Mouse (Mus musculus) Patski (cell line): ENCODE data around the gene Cyp27b1. TPM values are rescaled to one million over a fixed set of nuclear protein-coding genes. Genes with fewer than 3 reads are reported as not detected.
A peak's percentile ranks its signal among the peaks of the same experiment; 100 is the strongest.

Experiments used
- ATAC-seq: fragments of 100-300 bp; one replicate; pipeline ENCODE4 v1.8.0; 2021
- CTCF ChIA-PET: fragments of 350-600 bp; sonication (Branson Sonifier 250); formaldehyde crosslinking; loops from one replicate; lab custom pipeline; 2022; ENCODE audit warnings: inconsistent platforms; lab: Charles Lee
- POLR2A ChIA-PET: fragments of 350-600 bp; sonication (Branson Sonifier 250); formaldehyde crosslinking; loops from one replicate; lab custom pipeline; 2022; ENCODE audit warnings: antibody characterized with exemption, inconsistent platforms; lab: Charles Lee
- DNase-seq: peaks from one replicate; pipeline ENCODE4 v3.0.0-alpha.2; 2011; ENCODE audit warnings: low read depth, low spot score
- H3K27me3 ChIP-seq: fragments of 371-371 bp; one replicate; pipeline ENCODE4 v1.5.1; 2021
- CTCF ChIP-seq: fragments of 100-300 bp; IDR thresholded peaks from one replicate; pipeline ENCODE4 v1.5.1; 2021
- in situ Hi-C: fragments of 300-500 bp; cut with MboI; formaldehyde crosslinking; loops from 3 replicates; pipeline ENCODE4 v1.11.1; 2018; ENCODE audit warnings: low pct_unique_long_range_greater_than_20kb, mixed read lengths
- polyA plus RNA-seq: library from polyadenylated mRNA; unstranded; gene quantifications from one replicate; pipeline ENCODE4 v1.2.3, GENCODE M21; 2021

Cyp27b1 gene
- polyA plus RNA-seq, 1 experiment from 2014 or later: 0.51 TPM

DNA sequence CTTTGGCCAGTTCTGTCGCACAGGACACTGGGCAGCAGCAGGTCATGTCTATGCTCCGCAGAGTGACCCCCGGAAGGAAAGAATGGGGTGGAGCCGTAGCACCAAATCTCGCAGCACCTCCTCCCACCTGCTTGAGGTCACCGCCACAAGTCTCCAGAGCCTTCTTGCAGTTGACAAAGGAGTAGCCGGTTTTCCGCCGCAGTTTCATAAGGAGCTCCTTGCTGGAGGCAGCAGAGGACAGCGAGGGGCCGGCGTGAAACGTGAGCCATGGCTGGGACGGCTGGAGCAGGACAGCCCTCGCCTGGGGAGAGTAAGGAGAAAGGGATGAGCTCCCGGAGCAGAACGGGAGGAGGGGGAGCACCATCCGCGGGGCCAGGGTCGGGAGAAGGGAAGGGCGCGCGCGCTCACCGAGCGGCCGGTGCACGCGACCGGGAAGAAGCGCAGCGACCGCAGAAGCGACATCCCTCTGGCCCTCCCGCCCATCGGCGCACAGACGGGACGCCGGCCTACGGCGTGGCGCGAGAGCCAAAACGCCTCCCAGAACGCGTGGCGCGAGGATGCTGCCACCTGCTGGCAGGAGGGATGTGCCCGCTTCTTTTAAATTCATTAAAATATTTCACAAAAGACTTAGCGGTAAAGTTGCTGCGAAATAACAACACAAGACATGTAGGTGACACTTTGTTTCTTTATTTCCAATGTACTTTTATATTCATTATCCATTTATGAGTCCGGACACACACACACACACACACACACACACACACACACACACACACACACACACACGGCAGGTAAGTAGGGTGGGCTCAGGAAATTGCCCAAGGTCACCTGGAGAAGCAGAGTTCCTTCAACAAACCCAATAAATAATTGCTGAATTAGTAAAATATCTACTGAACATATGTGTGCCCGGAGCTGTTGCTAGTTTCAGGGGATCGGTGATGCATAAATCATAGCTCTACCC, 17.4 kb upstream of the Cyp27b1 start, which contains the start of gene Tsfm:
Tsfm (minus strand) TSS at position 505 of the 961 bp plus-strand sequence.
- in situ Hi-C loops: loop anchor here (10.0 kb wide), 1 partner anchor 116 kb away; no protein-coding TSS in a partner anchor
- DNase-seq: peak; percentile 43
- no peaks in the 10 kb centered on the region for H3K27me3 ChIP-seq
- peak; percentile 75 for ATAC-seq
- CTCF ChIA-PET: interaction anchor here (0.7 to 2.9 kb wide), 17 partner anchors 9 to 128 kb away, joined by 3 to 14 read pairs (median 4); partner anchors contain the start of genes Eef1akmt3 and Mettl1
- POLR2A ChIA-PET: interaction anchor here (1.0 to 3.9 kb wide), 4 partner anchors 11 to 115 kb away, joined by 3 to 19 read pairs (median 3); partner anchors contain the start of genes Eef1akmt3 and Mettl1
- TF ChIP-seq CTCF: peak; percentile 99

DNA sequence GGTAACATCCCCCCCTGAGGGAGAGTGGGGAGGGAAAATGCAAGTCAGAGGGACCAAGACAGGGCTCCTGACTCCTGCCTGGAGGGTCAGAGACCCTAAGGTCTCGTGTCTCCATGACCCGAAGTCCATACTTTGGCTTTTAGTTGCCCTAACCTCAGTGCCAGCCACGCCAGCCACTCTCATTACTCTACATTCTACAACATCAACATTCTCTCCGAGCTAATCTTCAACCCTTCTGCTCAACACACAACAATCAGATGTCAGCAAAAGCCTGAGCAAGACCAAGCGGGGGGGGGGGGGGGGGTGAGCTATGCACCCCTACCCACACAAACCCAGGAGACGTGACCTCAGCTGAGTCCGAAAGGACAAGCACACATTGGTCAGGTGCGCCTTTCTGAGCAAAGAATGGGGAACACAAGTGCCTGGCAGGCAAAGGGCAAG, 14.7 kb upstream of the Cyp27b1 start:
- CTCF ChIA-PET: no interaction called here
- H3K27me3 ChIP-seq: no peaks in the 10 kb centered on the region
- POLR2A ChIA-PET: no interaction called here
- TF ChIP-seq CTCF: no peak
- DNase-seq (no peak), ATAC-seq (no peak)
- in situ Hi-C loops: loop anchor here (10.0 kb wide), 1 partner anchor 119 kb away; no protein-coding TSS in a partner anchor

DNA sequence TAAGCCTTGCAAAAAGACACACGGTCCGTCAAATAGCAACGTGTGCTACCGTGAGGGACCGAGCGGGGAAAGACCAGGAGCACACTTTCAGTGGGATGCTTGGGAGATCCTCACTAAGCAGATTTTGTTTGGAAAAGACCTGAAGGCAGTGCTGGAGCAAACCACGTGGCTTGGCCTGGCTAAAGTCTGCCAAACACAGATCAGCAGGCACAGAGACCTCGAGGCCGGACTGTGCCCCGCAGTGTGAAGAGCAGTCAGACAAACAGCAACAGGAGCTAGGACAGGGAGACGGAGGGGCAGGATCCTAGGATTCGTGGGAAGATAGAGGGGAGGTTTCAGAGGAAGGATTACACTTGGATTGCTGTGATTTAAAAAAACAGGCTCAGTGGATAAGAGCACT, 11.8 kb upstream of the Cyp27b1 start:
- no peaks in the 10 kb centered on the region for H3K27me3 ChIP-seq
- DNase-seq (no peak), ATAC-seq (no peak)
- in situ Hi-C loops: loop anchor here (10.0 kb wide), 1 partner anchor 121 kb away; no protein-coding TSS in a partner anchor
- no peak for TF ChIP-seq CTCF
- ChIA-PET CTCF (interaction anchor here (0.6 kb wide), 1 partner anchor 118 kb away, joined by 3 read pairs; no protein-coding TSS in a partner anchor), POLR2A (no interaction called here)

GRCm38 (mm10) chr10:127037641-127038040, 10.4 kb upstream of the Cyp27b1 start:
- POLR2A ChIA-PET: no interaction called here
- no peak for ATAC-seq
- in situ Hi-C loops: loop anchor here (10.0 kb wide), 1 partner anchor 123 kb away; no protein-coding TSS in a partner anchor
- CTCF ChIA-PET: no interaction called here
- no peak for TF ChIP-seq CTCF
- H3K27me3 ChIP-seq: no peaks in the 10 kb centered on the region
- no peak for DNase-seq

DNA sequence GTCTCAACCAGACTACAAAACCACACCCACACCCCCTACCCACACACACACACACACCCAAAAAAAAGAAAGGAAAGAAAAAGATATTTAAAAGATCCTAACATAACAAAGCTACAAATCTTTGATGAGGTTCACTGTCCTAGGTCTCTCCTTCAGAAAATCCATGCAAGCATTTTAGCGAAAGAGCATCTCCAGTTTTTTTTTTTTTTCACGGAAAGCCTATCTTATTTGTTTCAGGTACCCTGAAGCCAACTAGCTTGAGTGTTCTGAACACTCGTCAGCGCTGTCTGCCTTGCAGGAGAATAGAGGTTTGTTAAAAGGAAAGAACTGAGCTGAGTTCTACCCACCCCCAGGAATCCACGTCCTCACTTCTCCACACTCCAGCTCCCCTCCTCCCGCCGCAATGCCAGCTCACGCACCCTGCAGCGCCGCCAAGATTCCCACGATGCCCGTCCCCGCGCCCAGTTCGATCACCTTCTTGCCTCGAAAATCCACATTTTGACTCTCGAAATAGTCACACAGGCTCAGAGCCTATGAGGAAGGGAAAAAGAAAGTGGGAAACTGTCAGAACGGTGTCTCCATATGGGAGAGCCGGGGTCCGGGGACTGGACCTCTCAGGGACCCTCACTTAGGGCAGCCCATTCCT, 7.4 kb upstream of the Cyp27b1 start:
- H3K27me3 ChIP-seq: no peaks in the 10 kb centered on the region
- no peak for ATAC-seq
- no peak for DNase-seq
- CTCF ChIA-PET: interaction anchor here (1.1 to 2.6 kb wide), 4 partner anchors 9 to 122 kb away, joined by 3 to 13 read pairs (median 6); no protein-coding TSS in a partner anchor
- in situ Hi-C loops: no loop called here
- POLR2A ChIA-PET: interaction anchor here (0.9 to 2.8 kb wide), 5 partner anchors 11 to 121 kb away, joined by 3 to 19 read pairs (median 4); partner anchors contain the start of genes Tsfm and Tspan31
- TF ChIP-seq CTCF: no peak

GRCm38 (mm10) chr10:127041274-127041766, 6.7 kb upstream of the Cyp27b1 start, which contains the start of the genes Mettl1 and Eef1akmt3:
Gene Mettl1 (plus strand): TSS chr10:127041414.
Gene Eef1akmt3 (minus strand): TSS chr10:127041513.
- TF ChIP-seq CTCF: no peak
- DNase-seq (no peak), ATAC-seq (peak; percentile 63)
- CTCF ChIA-PET: interaction anchor here (1.5 to 2.6 kb wide), 3 partner anchors 10 to 123 kb away, joined by 3 to 13 read pairs (median 8); no protein-coding TSS in a partner anchor
- POLR2A ChIA-PET: interaction anchor here (0.9 to 2.8 kb wide), 6 partner anchors 11 to 121 kb away, joined by 3 to 19 read pairs (median 4); partner anchors contain the start of genes Tsfm and Tspan31
- in situ Hi-C loops: no loop called here
- no peaks in the 10 kb centered on the region for H3K27me3 ChIP-seq

GRCm38 (mm10) chr10:127041774-127042338, 6.2 kb upstream of the Cyp27b1 start:
- ATAC-seq: peak; percentile 66
- POLR2A ChIA-PET: interaction anchor here (0.9 to 2.8 kb wide), 6 partner anchors 12 to 122 kb away, joined by 3 to 19 read pairs (median 4); partner anchors contain the start of genes Tsfm and Tspan31
- in situ Hi-C loops: no loop called here

DNA sequence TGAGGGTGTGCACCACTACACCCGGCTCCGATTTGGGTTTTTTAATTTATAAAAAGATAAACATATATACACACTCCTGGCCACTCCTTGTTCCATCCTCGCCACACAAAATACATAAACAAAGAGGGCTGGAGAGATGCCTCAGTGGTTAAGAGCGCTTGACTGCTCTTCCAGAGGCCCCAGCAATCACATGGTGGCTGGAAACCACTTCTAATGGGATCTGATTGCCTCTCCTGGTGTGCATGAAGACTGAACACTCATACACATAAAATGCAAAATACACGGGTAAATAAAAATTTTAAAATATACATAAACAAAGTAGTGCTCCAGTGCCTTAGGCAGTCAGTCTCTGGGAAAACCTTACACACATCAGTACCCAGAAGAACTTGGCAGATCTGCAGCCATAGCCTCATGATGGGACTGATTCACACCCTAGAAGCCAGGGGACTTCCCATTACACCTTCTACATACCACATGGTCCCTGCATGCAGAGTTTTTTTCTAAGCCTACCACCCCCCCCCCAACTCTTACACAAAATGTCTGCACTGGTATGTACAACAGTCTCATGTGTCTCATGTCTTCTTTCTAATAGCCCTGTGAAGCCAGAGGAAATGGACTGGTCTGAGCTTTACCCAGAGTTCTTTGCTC, 5.5 kb upstream of the Cyp27b1 start:
- ChIA-PET POLR2A (interaction anchor here (0.6 to 2.8 kb wide), 3 partner anchors 12 to 327 kb away, joined by 4 to 19 read pairs (median 10); partner anchors contain the start of genes Inhbc and Tsfm), CTCF (interaction anchor here (1.2 to 2.7 kb wide), 3 partner anchors 10 to 15 kb away, joined by 4 to 13 read pairs (median 13); no protein-coding TSS in a partner anchor)
- no peak for DNase-seq
- H3K27me3 ChIP-seq: no peaks in the 10 kb centered on the region
- ATAC-seq: peak; percentile 38
- in situ Hi-C loops: no loop called here
- no peak for TF ChIP-seq CTCF

More at GRCm38 (mm10) chr10:127041774-127042338, 6.2 kb upstream of the Cyp27b1 start:
- no peaks in the 10 kb centered on the region for H3K27me3 ChIP-seq
- no peak for TF ChIP-seq CTCF
- no peak for DNase-seq
- CTCF ChIA-PET: interaction anchor here (1.6 to 2.6 kb wide), 2 partner anchors 10 to 16 kb away, joined by 8 to 13 read pairs; no protein-coding TSS in a partner anchor
